Mouse (Mus musculus) liver, embryonic 16.5 days (tissue): ENCODE results near the gene Itga9. TPM values are rescaled to one million over a fixed set of nuclear protein-coding genes. Genes with fewer than 3 reads are reported as not detected.

ENCODE experiments used
- ATAC-seq: fragments of 200-750 bp; cut with Nextera tagmentation; 2 replicates; pipeline ENCODE4 v1.8.0; 2017; ENCODE audit warnings: low read depth, mild to moderate bottlenecking, moderate number of reproducible peaks, moderate library complexity
- H3K27ac ChIP-seq: fragments of 300-500 bp; sonication (generic); 2 replicates; pipeline ENCODE4 v1.5.1; 2014; ENCODE audit warnings: mild to moderate bottlenecking, low read length
- H3K27me3 ChIP-seq: fragments of 300-500 bp; sonication (generic); 2 replicates; pipeline ENCODE4 v1.6.1; 2014; ENCODE audit warnings: low read depth, low read length, mixed read lengths; ENCODE audit not compliant: control insufficient read depth, insufficient read depth
- H3K36me3 ChIP-seq: fragments of 300-500 bp; sonication (generic); 2 replicates; pipeline ENCODE4 v1.6.1; 2014; ENCODE audit warnings: mild to moderate bottlenecking; ENCODE audit not compliant: control insufficient read depth, insufficient read depth
- H3K4me1 ChIP-seq: fragments of 300-500 bp; sonication (generic); 2 replicates; pipeline ENCODE4 v1.6.1; 2014; ENCODE audit warnings: low read depth, low read length, mixed read lengths; ENCODE audit not compliant: control insufficient read depth
- H3K4me2 ChIP-seq: fragments of 300-500 bp; sonication (generic); 2 replicates; pipeline ENCODE4 v1.6.1; 2014; ENCODE audit warnings: low read depth, low read length, mixed read lengths
- H3K4me3 ChIP-seq: fragments of 300-500 bp; sonication (generic); 2 replicates; pipeline ENCODE4 v1.5.1; 2014; ENCODE audit warnings: low read depth, mild to moderate bottlenecking, low read length
- H3K9ac ChIP-seq: fragments of 300-500 bp; sonication (generic); 2 replicates; pipeline ENCODE4 v1.6.1; 2014; ENCODE audit warnings: low read depth, low read length
- H3K9me3 ChIP-seq: fragments of 300-500 bp; sonication (generic); replicated peaks from 2 replicates; pipeline ENCODE4 v1.6.1; 2016; ENCODE audit warnings: low read length; ENCODE audit not compliant: control insufficient read depth
- WGBS: fragments of 180-500 bp; shearing (Covaris S2); extraction: QIAGEN DNeasy Blood & Tissue Kit; methylation state at CpG from one replicate; pipeline ENCODE4 v1.1.7; 2014; ENCODE audit not compliant: insufficient replicate concordance; 5-methylcytosine and 5-hydroxymethylcytosine counted together
- polyA plus RNA-seq: library from polyadenylated mRNA; unstranded; fragments of >200 nt; fragmentation: Nextera tagmentation; extraction: Ambion mirVana; gene quantifications from 2 replicates; pipeline ENCODE4 v1.2.1, GENCODE M21; 2015

Gene Itga9
- polyA plus RNA-seq, 1 experiment from 2014 or later = 1.4 TPM

- no peaks in the 10 kb centered on the region for H3K27me3 ChIP-seq
- no peaks in the 10 kb centered on the region for H3K4me1 ChIP-seq
- H3K9me3 ChIP-seq = no peaks in the 10 kb centered on the region
- no peak overlapping the region for H3K4me2 ChIP-seq
- no peak overlapping the region for H3K4me3 ChIP-seq
- WGBS = 65% methylated on average over 6 of the region's 6 CpGs
- no peaks in the 10 kb centered on the region for H3K36me3 ChIP-seq
- ATAC-seq = no peak
- H3K27ac ChIP-seq = no peak overlapping the region
- H3K9ac ChIP-seq = no peak overlapping the region
These were observed 275.4 kb downstream of the Itga9 start for GRCm38 (mm10) chr9:118881946-118882284.

GRCm38 (mm10) chr9:118883150-118883549, 276.7 kb downstream of the Itga9 start:
- H3K4me1 ChIP-seq = no peaks in the 10 kb centered on the region
- no peak overlapping the region for H3K4me2 ChIP-seq
- no peak overlapping the region for H3K27ac ChIP-seq
- H3K27me3 ChIP-seq = no peaks in the 10 kb centered on the region
- H3K9ac ChIP-seq = no peak overlapping the region
- 52% methylated on average over 7 of the region's 7 CpGs for WGBS
- H3K36me3 ChIP-seq = no peaks in the 10 kb centered on the region
- no peak overlapping the region for H3K4me3 ChIP-seq
- ATAC-seq = no peak
- H3K9me3 ChIP-seq = no peaks in the 10 kb centered on the region

DNA sequence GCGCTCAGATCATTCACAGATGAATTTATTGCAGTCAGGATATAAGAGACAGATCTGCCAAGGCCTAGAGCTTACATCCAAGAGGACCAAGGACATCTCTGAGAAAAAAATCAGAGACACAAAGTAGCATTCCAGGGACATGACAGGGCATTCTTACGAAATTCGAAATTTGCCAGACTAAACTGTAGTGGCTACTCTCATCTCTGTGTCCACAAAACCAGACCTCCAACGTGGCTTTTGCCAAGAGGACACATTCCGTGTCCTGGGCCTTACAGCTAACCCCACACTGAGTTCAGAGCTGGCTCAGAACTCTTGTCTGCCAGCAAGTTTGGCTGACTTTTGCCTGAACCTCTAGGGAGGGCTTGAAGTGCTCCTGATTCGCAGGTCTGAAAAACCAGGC, 279.3 kb downstream of the Itga9 start:
- Histone ChIP-seq H3K27me3 (no peaks in the 10 kb centered on the region), H3K36me3 (no peaks in the 10 kb centered on the region), H3K9ac (no peak overlapping the region), H3K9me3 (no peaks in the 10 kb centered on the region), H3K4me2 (no peak overlapping the region), H3K27ac (no peak overlapping the region), H3K4me1 (no peaks in the 10 kb centered on the region), H3K4me3 (no peak overlapping the region)
- WGBS = 60% methylated on average over 6 of the region's 6 CpGs
- ATAC-seq = no peak

GRCm38 (mm10) chr9:118887201-118887600, 280.7 kb downstream of the Itga9 start:
- Histone ChIP-seq H3K9me3 (no peaks in the 10 kb centered on the region), H3K4me3 (no peak overlapping the region), H3K9ac (no peak overlapping the region), H3K27me3 (no peaks in the 10 kb centered on the region), H3K27ac (no peak overlapping the region), H3K36me3 (no peaks in the 10 kb centered on the region), H3K4me1 (no peaks in the 10 kb centered on the region), H3K4me2 (no peak overlapping the region)
- ATAC-seq = no peak
- WGBS = 76% methylated on average over 7 of the region's 7 CpGs

GRCm38 (mm10) chr9:118887734-118888133, 281.2 kb downstream of the Itga9 start:
- H3K27ac ChIP-seq = no peak overlapping the region
- ATAC-seq = no peak
- 77% methylated on average over 8 of the region's 8 CpGs for WGBS
- no peaks in the 10 kb centered on the region for H3K9me3 ChIP-seq
- H3K4me3 ChIP-seq = no peak overlapping the region
- no peak overlapping the region for H3K9ac ChIP-seq
- no peak overlapping the region for H3K4me2 ChIP-seq
- H3K4me1 ChIP-seq = no peaks in the 10 kb centered on the region
- no peaks in the 10 kb centered on the region for H3K27me3 ChIP-seq
- H3K36me3 ChIP-seq = no peaks in the 10 kb centered on the region

- no peak overlapping the region for H3K4me3 ChIP-seq
- H3K4me2 ChIP-seq = no peak overlapping the region
- no peak for ATAC-seq
- H3K27ac ChIP-seq = no peak overlapping the region
- no peaks in the 10 kb centered on the region for H3K27me3 ChIP-seq
- no peaks in the 10 kb centered on the region for H3K9me3 ChIP-seq
- no peak overlapping the region for H3K9ac ChIP-seq
- 35% methylated on average over 4 of the region's 4 CpGs for WGBS
- no peaks in the 10 kb centered on the region for H3K36me3 ChIP-seq
- no peaks in the 10 kb centered on the region for H3K4me1 ChIP-seq
These were observed 283.7 kb downstream of the Itga9 start for GRCm38 (mm10) chr9:118890149-118890548.

DNA sequence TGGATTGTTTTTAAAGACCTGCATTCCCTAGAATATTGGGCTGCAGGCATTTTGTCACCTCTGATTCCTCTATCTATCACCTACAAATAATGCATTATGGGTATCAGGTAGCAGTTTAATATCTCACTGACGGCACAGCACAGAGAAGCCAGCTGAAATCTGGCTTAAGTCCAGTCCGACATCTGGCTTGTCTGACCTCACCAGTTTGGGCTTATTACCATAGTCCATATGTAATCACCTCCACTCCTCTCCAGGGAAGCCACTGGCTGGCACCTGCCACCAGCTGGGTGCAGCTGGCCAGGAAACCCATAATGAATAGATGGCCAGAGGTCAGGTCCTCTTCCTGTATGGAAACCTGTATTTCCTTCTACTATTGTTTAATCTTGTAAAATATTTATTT, 284.2 kb downstream of the Itga9 start:
- Histone ChIP-seq H3K27me3 (no peaks in the 10 kb centered on the region), H3K4me3 (no peak overlapping the region), H3K4me2 (no peak overlapping the region), H3K9ac (no peak overlapping the region), H3K4me1 (no peaks in the 10 kb centered on the region), H3K9me3 (no peaks in the 10 kb centered on the region), H3K27ac (no peak overlapping the region), H3K36me3 (no peaks in the 10 kb centered on the region)
- WGBS = 65% methylated on average over 2 of the region's 2 CpGs
- ATAC-seq = no peak

GRCm38 (mm10) chr9:118891068-118891467, 284.6 kb downstream of the Itga9 start:
- H3K9ac ChIP-seq = no peak overlapping the region
- no peaks in the 10 kb centered on the region for H3K36me3 ChIP-seq
- H3K4me2 ChIP-seq = no peak overlapping the region
- H3K4me1 ChIP-seq = no peaks in the 10 kb centered on the region
- no peaks in the 10 kb centered on the region for H3K9me3 ChIP-seq
- no peak overlapping the region for H3K4me3 ChIP-seq
- WGBS = 61% methylated on average over 6 of the region's 6 CpGs
- ATAC-seq = no peak
- H3K27ac ChIP-seq = no peak overlapping the region
- H3K27me3 ChIP-seq = no peaks in the 10 kb centered on the region

- no peak for ATAC-seq
- no peak overlapping the region for H3K27ac ChIP-seq
- H3K9me3 ChIP-seq = no peaks in the 10 kb centered on the region
- H3K27me3 ChIP-seq = no peaks in the 10 kb centered on the region
- H3K9ac ChIP-seq = no peak overlapping the region
- H3K4me2 ChIP-seq = no peak overlapping the region
- no peak overlapping the region for H3K4me3 ChIP-seq
- no peaks in the 10 kb centered on the region for H3K4me1 ChIP-seq
- no peaks in the 10 kb centered on the region for H3K36me3 ChIP-seq
- 77% methylated on average over 9 of the region's 9 CpGs for WGBS
These were observed 285.1 kb downstream of the Itga9 start for GRCm38 (mm10) chr9:118891593-118891992.

- H3K4me3 ChIP-seq = no peak overlapping the region
- no peak overlapping the region for H3K9ac ChIP-seq
- H3K4me2 ChIP-seq = no peak overlapping the region
- WGBS = 63% methylated on average over 2 of the region's 2 CpGs
- no peaks in the 10 kb centered on the region for H3K4me1 ChIP-seq
- H3K36me3 ChIP-seq = no peaks in the 10 kb centered on the region
- H3K27me3 ChIP-seq = no peaks in the 10 kb centered on the region
- no peak overlapping the region for H3K27ac ChIP-seq
- no peak for ATAC-seq
- no peaks in the 10 kb centered on the region for H3K9me3 ChIP-seq
These were observed 288.6 kb downstream of the Itga9 start for GRCm38 (mm10) chr9:118895101-118895500.
